Mouse (Mus musculus) kidney, adult 2 months (tissue): ENCODE measurements around the gene Msmb. TPM values are rescaled to one million over a fixed set of nuclear protein-coding genes. Genes with fewer than 3 reads are reported as not detected.

ENCODE experiments used
- DNase-seq: peaks from one replicate; pipeline ENCODE4 v3.0.0; 2021
- H3K27ac ChIP-seq: fragments of 200-500 bp; 2 replicates; pipeline ENCODE4 v1.5.1; 2012; ENCODE audit warnings: low read depth, low read length, control low read depth, inconsistent platforms; ENCODE audit not compliant: insufficient read depth
- H3K27me3 ChIP-seq: fragments of 200-500 bp; replicated peaks from 2 replicates; pipeline ENCODE4 v1.6.1; 2012; ENCODE audit warnings: mild to moderate bottlenecking, moderate library complexity, low read length, inconsistent platforms; ENCODE audit not compliant: control insufficient read depth, insufficient read depth
- H3K36me3 ChIP-seq: fragments of 200-500 bp; 2 replicates; pipeline ENCODE4 v1.6.1; 2012; ENCODE audit warnings: mild to moderate bottlenecking, moderate library complexity, low read length, inconsistent platforms; ENCODE audit not compliant: control insufficient read depth, insufficient read depth
- H3K4me1 ChIP-seq: fragments of 200-500 bp; 2 replicates; pipeline ENCODE4 v1.6.1; 2011; ENCODE audit warnings: low read length; ENCODE audit not compliant: control insufficient read depth, insufficient read depth
- H3K4me3 ChIP-seq: fragments of 200-500 bp; 2 replicates; pipeline ENCODE4 v1.5.1; 2011; ENCODE audit warnings: mild to moderate bottlenecking, low read depth, low read length, control low read depth; ENCODE audit not compliant: insufficient read depth
- CTCF ChIP-seq: fragments of 200-500 bp; conservative IDR thresholded peaks from 2 replicates; pipeline ENCODE4 v1.5.1; 2011; ENCODE audit warnings: low read depth, mild to moderate bottlenecking, control low read depth, low read length, moderate library complexity, mixed read lengths; ENCODE audit not compliant: insufficient read depth, insufficient read length
- POLR2A ChIP-seq: fragments of 200-500 bp; IDR thresholded peaks from one replicate; pipeline ENCODE4 v1.6.1; 2011; ENCODE audit warnings: low read depth, low read length, control low read depth
- WGBS: fragments of 180-500 bp; shearing (Covaris S2); methylation state at CpG from one replicate; pipeline ENCODE4 v1.1.7; 2018; 5-methylcytosine and 5-hydroxymethylcytosine counted together
- polyA plus RNA-seq: library from polyadenylated mRNA; depleted of rRNA; stranded (reverse); fragments of >200 nt; gene quantifications from 2 replicates; pipeline ENCODE4 v1.2.3, GENCODE M21; 2012; rRNA removed

The Msmb gene
- polyA plus RNA-seq, result not detected in 2 replicates

DNA sequence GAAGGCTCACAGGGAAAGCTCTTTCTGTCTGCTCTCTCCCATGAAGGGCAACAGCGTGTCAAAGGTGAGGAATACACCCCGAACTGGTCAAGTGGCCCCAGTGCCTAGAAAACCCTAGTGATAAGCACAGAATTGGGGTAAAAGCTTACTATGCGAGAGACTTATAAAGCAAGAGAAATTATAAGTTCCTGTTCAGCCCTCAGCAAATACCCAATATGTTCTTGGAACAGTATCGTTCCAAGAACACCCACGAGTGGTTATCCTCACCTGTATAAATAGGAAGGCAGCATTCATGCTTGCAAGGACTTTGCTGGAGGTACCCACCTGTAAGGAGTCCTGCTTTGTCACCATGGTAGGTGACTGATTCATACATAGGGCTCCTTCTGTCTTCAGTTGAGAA, at the start of gene Msmb:
TSS of gene Msmb (plus strand) at position 301 of the 400 bp plus-strand sequence.
- TF ChIP-seq CTCF (no peak), POLR2A (no peak)
- no peaks in the 10 kb centered on the region for H3K27me3 ChIP-seq
- 90% methylated on average over 5 of the region's 5 CpGs for WGBS
- no peaks in the 10 kb centered on the region for H3K4me1 ChIP-seq
- DNase-seq, result no peak
- no peak within 1 kb of the TSS for H3K4me3 ChIP-seq
- H3K36me3 ChIP-seq, result no peaks in the 10 kb centered on the region
- H3K27ac ChIP-seq, result no peak within 1 kb of the TSS

DNA sequence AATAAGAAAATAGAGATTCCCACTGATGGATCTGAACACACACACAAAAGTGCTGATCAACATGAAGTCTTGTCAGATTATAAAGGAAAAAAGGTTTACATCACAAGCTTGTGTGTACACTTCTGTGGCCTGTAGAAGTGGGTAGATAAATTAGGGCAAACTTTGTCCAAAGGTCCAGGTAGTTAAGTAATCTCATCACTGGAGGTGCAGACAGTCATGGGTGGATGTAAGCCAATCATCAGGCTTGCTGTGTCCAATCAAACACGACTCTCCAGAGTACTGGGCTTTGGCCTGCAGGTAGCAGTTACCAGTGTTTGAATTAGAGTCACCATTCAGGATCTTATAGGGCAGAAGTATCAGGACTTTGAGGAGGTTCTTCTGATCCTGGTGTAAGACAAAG, 48.8 kb upstream of the Msmb start:
- Histone ChIP-seq H3K27me3 (no peaks in the 10 kb centered on the region), H3K27ac (no peak overlapping the region), H3K4me1 (no peaks in the 10 kb centered on the region), H3K4me3 (no peak overlapping the region), H3K36me3 (peaks cover 6% of the 10 kb centered on the region; the same call in 1 of the 2 replicates)
- DNase-seq, result no peak
- WGBS, result 53% methylated on average over 1 of the region's 1 CpGs
- no peak for TF ChIP-seq POLR2A
- TF ChIP-seq CTCF, result no peak

DNA sequence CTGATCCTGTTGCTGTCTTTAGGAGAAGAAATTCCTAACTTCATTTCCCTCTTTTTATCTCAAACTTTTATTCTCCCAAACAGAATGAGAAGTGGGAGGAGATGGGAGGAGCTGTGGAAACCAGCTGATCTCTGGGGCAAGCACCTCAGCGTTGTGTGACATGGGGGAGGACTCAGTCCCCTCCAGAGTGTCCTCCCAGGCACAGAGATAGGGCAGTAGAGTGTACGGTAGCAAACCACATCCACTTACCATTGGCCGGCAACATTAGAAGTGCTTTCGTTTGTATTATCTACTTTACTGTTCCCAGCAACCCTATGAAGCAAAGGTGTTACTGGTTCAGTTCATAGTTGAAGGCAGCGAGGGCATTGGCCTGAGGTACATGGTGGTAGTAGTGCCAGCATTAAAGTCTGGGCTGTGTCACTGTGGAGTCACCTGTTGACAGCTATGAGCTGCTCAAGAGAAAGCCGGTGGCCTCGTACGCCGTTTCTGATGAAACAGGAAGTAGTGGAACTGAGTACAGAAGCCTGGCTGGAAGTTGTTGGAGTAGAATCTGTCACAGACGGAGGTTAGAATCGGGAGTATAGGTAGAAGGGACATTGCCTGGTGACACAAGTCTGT, 48.2 kb upstream of the Msmb start:
- no peak for TF ChIP-seq CTCF
- no peak for TF ChIP-seq POLR2A
- Histone ChIP-seq H3K36me3 (peaks cover 6% of the 10 kb centered on the region; the same call in 1 of the 2 replicates), H3K4me3 (no peak overlapping the region), H3K4me1 (no peaks in the 10 kb centered on the region), H3K27me3 (no peaks in the 10 kb centered on the region), H3K27ac (no peak overlapping the region)
- no peak for DNase-seq
- 71% methylated on average over 11 of the region's 11 CpGs for WGBS

DNA sequence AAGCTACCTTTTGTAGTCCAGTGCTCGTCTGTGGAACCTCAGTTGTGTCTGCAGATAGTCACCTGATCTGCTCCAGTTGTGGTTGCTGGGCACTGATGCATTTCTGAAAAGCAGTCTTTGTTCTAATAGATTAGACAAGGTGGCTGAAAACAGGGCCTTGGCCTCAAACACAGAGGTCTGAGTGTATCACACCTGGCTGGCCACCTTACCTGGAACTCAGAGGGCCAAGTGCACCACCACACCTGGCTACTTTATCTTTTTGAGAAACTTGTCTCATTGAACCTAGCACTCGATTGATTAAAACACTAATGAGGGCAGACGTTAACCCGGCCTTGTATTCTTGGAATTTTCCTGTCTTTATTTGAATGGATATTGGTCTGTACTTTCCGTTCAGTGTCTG, 46.2 kb upstream of the Msmb start:
- Histone ChIP-seq H3K4me1 (no peaks in the 10 kb centered on the region), H3K27ac (no peak overlapping the region), H3K36me3 (peaks cover 10% of the 10 kb centered on the region), H3K4me3 (no peak overlapping the region), H3K27me3 (no peaks in the 10 kb centered on the region)
- TF ChIP-seq POLR2A (no peak), CTCF (no peak)
- DNase-seq, result no peak
- WGBS, result 56% methylated on average over 5 of the region's 5 CpGs

DNA sequence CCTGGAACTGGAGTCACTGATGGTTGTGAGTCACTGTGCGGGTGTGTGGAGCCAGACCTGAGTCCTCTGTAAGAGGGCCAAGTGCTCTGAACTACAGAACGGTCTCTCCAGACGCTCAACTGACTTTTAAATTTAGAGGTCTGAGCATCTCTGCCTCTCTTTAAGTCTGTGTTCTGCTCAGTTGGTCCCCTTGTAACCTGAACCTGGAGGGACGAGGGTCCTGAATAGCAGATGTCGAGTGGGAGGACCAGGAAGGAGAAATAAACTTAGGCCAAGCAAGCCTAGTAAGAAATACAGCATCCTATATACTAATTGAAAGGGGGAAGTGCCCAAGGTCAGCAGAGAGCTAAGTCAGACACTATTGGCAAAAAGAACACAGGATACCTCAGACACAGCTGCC, 45.1 kb upstream of the Msmb start:
- no peaks in the 10 kb centered on the region for H3K4me1 ChIP-seq
- 71% methylated on average over 5 of the region's 5 CpGs for WGBS
- H3K4me3 ChIP-seq, result no peak overlapping the region
- H3K27me3 ChIP-seq, result no peaks in the 10 kb centered on the region
- TF ChIP-seq POLR2A (no peak), CTCF (no peak)
- H3K36me3 ChIP-seq, result peaks cover 10% of the 10 kb centered on the region
- no peak for DNase-seq
- H3K27ac ChIP-seq, result no peak overlapping the region

DNA sequence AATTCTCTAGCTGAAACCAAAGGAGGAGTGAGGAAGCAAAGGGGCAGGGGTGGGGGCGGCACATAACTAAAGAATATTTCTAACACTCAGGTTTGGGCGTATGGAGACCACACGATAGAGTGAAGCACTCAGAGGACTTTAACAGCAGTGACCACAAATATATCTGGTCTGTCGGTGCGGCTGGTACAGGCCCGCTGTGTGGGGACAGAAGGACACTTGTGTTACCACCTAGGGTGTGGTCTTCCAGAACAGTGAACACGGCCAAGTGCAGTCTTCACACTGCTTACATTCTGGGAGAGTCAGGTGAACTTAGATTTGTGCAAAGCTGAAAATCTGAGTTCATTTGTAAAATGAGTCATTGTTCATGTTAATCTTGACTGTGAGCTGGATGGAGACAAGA, 44.1 kb upstream of the Msmb start:
- Histone ChIP-seq H3K27me3 (no peaks in the 10 kb centered on the region), H3K36me3 (peaks cover 12% of the 10 kb centered on the region), H3K27ac (no peak overlapping the region), H3K4me1 (no peaks in the 10 kb centered on the region), H3K4me3 (no peak overlapping the region)
- WGBS, result 82% methylated on average over 7 of the region's 7 CpGs
- no peak for DNase-seq
- no peak for TF ChIP-seq CTCF
- no peak for TF ChIP-seq POLR2A

DNA sequence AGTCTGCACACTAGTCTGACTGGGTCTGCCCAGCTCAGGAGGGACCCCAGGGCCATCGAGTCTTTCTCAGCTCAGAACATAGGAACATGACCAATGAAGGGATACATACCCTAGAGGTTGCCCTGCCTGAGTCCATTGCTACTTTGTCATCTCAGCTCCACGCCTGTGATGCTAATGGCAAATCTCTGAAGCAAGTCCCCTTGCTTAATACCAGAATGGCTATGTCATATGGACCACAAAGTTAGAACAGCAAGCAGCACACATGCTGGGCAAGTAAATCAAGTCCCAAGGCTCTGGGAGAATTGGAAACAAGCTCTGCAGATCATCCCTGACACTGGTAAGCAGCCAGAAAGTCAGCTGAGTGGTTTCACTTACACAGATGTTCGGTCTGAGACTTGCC, 42.9 kb upstream of the Msmb start:
- Histone ChIP-seq H3K4me3 (no peak overlapping the region), H3K27ac (no peak overlapping the region), H3K36me3 (peaks cover 12% of the 10 kb centered on the region), H3K27me3 (no peaks in the 10 kb centered on the region), H3K4me1 (no peaks in the 10 kb centered on the region)
- WGBS, result 83% methylated on average over 3 of the region's 3 CpGs
- TF ChIP-seq POLR2A, result no peak
- TF ChIP-seq CTCF, result no peak
- no peak for DNase-seq

DNA sequence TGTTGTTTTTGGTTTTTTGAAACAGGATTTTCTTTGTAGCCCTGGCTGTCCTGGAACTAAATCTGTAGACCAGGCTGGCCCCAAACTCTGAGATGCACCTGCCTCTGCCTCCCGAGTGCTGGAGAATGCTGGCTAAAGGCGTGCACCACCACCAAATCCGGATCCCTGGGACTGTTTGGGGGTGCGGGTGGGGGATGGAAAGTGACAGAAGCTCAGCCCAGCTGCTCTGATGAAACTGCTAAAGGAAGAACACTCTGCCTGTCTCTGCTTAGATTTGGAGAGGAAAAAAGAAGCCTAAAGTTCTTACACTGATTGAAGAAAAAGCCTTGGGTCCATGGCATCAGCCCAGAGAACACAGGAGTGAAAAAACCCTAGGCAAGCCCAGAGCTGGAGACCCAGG, 38.3 kb upstream of the Msmb start:
- WGBS, result 86% methylated on average over 4 of the region's 4 CpGs
- Histone ChIP-seq H3K4me3 (no peak overlapping the region), H3K36me3 (peaks cover 6% of the 10 kb centered on the region), H3K27ac (no peak overlapping the region), H3K27me3 (no peaks in the 10 kb centered on the region), H3K4me1 (no peaks in the 10 kb centered on the region)
- no peak for TF ChIP-seq POLR2A
- no peak for TF ChIP-seq CTCF
- no peak for DNase-seq
